Mouse (Mus musculus) kidney, adult 2 months (tissue): ENCODE data around the gene Tfcp2l1.

ENCODE experiments used
- CTCF ChIP-seq: fragments of 200-500 bp; conservative IDR thresholded peaks from 2 replicates; pipeline ENCODE4 v1.5.1; 2011; ENCODE audit warnings: low read depth, mild to moderate bottlenecking, control low read depth, low read length, moderate library complexity, mixed read lengths; ENCODE audit not compliant: insufficient read depth, insufficient read length
- POLR2A ChIP-seq: fragments of 200-500 bp; IDR thresholded peaks from one replicate; pipeline ENCODE4 v1.6.1; 2011; ENCODE audit warnings: low read depth, low read length, control low read depth

GRCm38 (mm10) chr1:118716225-118716624 is 88.5 kb downstream of the Tfcp2l1 start:
- TF ChIP-seq POLR2A (no peak), CTCF (no peak)
